Mouse (Mus musculus): ENCODE data around the gene Spata17. TPM values are rescaled to one million over a fixed set of nuclear protein-coding genes. Genes with fewer than 3 reads are reported as not detected.
"Not testable (repeated sequence)": the region's sequence is repeated elsewhere in the genome, so short reads cannot be mapped to it uniquely, and the experiment has no call there.

Gene Spata17
- polyA plus RNA-seq, 1 experiment from 2014 or later = 0.98 TPM

DNA sequence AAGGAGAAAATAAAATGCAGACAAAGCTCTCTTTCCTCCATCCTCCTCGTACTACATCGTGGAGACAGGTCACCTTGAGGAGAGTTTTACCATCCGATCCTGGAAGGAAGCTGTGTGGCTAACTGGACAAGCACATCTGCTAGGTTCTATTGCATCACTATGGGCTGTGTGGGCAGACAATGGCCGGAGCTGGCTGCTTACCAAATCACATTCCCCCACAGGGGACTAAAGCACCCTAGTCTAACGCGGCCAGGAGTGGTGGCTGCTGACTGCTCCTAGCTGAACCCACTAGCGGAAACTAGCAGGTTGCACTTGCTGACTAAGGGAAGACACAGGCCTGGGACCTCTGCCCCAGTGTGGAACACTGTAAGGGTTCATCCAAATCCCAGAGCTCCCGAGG, 72.3 kb downstream of the Spata17 start:
- no peaks in the 10 kb centered on the region for H3K4me1 ChIP-seq (ENCODE audit: control insufficient read depth, insufficient read depth, low read length)
- H3K4me2 ChIP-seq (ENCODE audit: low read depth, low read length) = no peak overlapping the region
- ATAC-seq (replicated peaks; ENCODE audit: extremely low read depth, insufficient read depth, low FRiP score) = no peak
- WGBS = 56% methylated on average over 8 of the region's 8 CpGs
- H3K27ac ChIP-seq (ENCODE audit: low read length) = no peak overlapping the region
- H3K9ac ChIP-seq (ENCODE audit: low read length) = no peak overlapping the region
- no peaks in the 10 kb centered on the region for H3K36me3 ChIP-seq (ENCODE audit: control insufficient read depth, insufficient read depth)
- no peaks in the 10 kb centered on the region for H3K27me3 ChIP-seq (ENCODE audit: control insufficient read depth, insufficient read depth, low read length)
- H3K4me3 ChIP-seq (ENCODE audit: low read length) = no peak overlapping the region
- no peaks in the 10 kb centered on the region for H3K9me3 ChIP-seq (replicated peaks; ENCODE audit: control insufficient read depth, low read length)

DNA sequence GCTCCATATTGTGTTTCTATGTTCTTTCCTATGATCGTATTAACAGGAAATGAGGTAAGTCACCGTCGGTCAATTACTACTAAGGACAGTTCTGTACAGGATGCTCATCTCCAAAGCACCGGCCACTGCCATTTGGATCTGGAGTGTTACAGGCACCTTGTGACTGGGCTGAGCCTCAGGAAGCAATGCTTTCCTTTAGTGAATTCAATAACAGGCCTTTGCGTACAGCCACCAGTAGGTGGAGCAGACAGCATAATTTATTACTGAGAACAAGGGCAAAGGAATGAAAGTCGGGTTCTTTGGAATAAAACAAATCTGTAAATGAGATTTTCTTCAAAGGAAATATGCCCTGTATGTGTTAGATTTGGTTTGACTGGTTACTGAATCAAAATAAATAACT, 77.8 kb downstream of the Spata17 start:
- Histone ChIP-seq H3K4me2 (ENCODE audit: low read depth, low read length) (no peak overlapping the region), H3K27ac (ENCODE audit: low read length) (no peak overlapping the region), H3K36me3 (ENCODE audit: control insufficient read depth, insufficient read depth) (no peaks in the 10 kb centered on the region), H3K4me3 (ENCODE audit: low read length) (no peak overlapping the region), H3K4me1 (ENCODE audit: control insufficient read depth, insufficient read depth, low read length) (no peaks in the 10 kb centered on the region; the same call in 1 of the 2 replicates), H3K9ac (ENCODE audit: low read length) (no peak overlapping the region), H3K27me3 (ENCODE audit: control insufficient read depth, insufficient read depth, low read length) (no peaks in the 10 kb centered on the region), H3K9me3 (replicated peaks; ENCODE audit: control insufficient read depth, low read length) (no peaks in the 10 kb centered on the region)
- 33% methylated on average over 6 of the region's 6 CpGs for WGBS
- ATAC-seq (replicated peaks; ENCODE audit: extremely low read depth, insufficient read depth, low FRiP score) = no peak

DNA sequence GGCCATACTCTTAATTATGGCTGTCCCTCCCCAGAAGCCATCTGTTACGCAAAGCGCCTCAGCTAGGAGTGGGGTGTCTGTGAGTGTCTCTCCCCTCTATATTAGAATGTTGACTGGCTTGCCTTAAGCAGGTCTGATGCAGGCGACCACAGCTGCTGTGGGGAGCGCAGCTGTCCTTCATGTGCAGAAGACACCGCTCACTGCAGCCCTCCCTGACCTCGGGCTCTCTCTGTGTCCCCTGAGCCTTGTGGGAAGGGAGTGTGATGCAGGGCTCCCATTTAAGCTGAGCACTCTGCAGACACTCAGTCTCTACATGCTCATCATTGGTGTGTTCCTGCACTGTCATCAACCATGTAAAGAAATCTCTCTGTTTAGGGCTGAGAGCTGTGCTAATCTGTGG, 79.4 kb downstream of the Spata17 start:
- no peak for ATAC-seq (replicated peaks; ENCODE audit: extremely low read depth, insufficient read depth, low FRiP score)
- no peak overlapping the region for H3K9ac ChIP-seq (ENCODE audit: low read length)
- no peaks in the 10 kb centered on the region; the same call in 1 of the 2 replicates for H3K4me1 ChIP-seq (ENCODE audit: control insufficient read depth, insufficient read depth, low read length)
- H3K27ac ChIP-seq (ENCODE audit: low read length) = no peak overlapping the region
- 80% methylated on average over 6 of the region's 6 CpGs for WGBS
- H3K27me3 ChIP-seq (ENCODE audit: control insufficient read depth, insufficient read depth, low read length) = no peaks in the 10 kb centered on the region
- H3K4me2 ChIP-seq (ENCODE audit: low read depth, low read length) = no peak overlapping the region
- H3K9me3 ChIP-seq (replicated peaks; ENCODE audit: control insufficient read depth, low read length) = no peaks in the 10 kb centered on the region
- H3K4me3 ChIP-seq (ENCODE audit: low read length) = no peak overlapping the region
- no peaks in the 10 kb centered on the region for H3K36me3 ChIP-seq (ENCODE audit: control insufficient read depth, insufficient read depth)

DNA sequence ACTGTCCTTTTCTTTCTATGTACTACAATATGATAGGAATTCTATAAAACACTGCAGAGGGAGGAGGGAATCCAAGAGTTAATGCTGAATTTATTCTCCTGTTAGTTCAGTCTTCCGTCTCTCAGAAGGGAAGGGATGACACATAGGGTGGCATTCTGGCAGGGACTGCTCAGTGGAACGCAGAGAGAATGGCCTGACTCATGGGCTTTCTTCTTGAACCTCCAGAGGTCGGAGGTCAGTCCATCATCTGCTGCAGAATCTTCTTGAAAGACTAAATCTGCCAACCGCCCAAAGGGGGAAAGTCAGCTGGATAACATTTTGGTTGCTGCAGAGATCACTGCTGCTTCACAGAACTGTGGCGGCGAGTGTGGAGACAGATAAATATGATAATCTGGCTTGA, 81.4 kb downstream of the Spata17 start:
- Histone ChIP-seq H3K9me3 (replicated peaks; ENCODE audit: control insufficient read depth, low read length) (no peaks in the 10 kb centered on the region), H3K4me3 (ENCODE audit: low read length) (no peak overlapping the region), H3K4me2 (ENCODE audit: low read depth, low read length) (no peak overlapping the region), H3K9ac (ENCODE audit: low read length) (no peak overlapping the region), H3K36me3 (ENCODE audit: control insufficient read depth, insufficient read depth) (no peaks in the 10 kb centered on the region), H3K27ac (ENCODE audit: low read length) (no peak overlapping the region), H3K27me3 (ENCODE audit: control insufficient read depth, insufficient read depth, low read length) (no peaks in the 10 kb centered on the region), H3K4me1 (ENCODE audit: control insufficient read depth, insufficient read depth, low read length) (no peaks in the 10 kb centered on the region; the same call in 1 of the 2 replicates)
- ATAC-seq (replicated peaks; ENCODE audit: extremely low read depth, insufficient read depth, low FRiP score) = no peak
- WGBS = 78% methylated on average over 6 of the region's 6 CpGs

DNA sequence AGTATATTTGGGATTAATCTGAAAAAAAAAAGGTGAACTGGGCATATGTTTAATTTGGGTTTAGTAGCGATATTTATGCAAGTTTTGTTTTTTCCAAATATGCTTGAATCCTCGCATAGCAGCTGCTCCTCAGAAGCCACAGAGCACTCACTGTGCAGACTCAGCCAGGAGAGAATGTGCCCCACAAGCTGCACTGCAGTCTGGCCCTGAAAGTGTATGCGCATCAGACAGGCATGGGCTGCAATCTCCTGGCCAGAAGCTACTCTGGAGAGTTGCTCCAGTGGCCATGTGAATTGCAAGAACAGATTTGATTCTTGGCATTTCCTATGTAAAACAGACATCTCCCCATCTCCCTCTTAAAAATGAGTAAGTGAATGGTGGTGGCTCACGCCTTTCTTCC, 82.9 kb downstream of the Spata17 start:
- ATAC-seq (replicated peaks; ENCODE audit: extremely low read depth, insufficient read depth, low FRiP score) = no peak
- H3K27me3 ChIP-seq (ENCODE audit: control insufficient read depth, insufficient read depth, low read length) = no peaks in the 10 kb centered on the region
- no peak overlapping the region for H3K4me2 ChIP-seq (ENCODE audit: low read depth, low read length)

DNA sequence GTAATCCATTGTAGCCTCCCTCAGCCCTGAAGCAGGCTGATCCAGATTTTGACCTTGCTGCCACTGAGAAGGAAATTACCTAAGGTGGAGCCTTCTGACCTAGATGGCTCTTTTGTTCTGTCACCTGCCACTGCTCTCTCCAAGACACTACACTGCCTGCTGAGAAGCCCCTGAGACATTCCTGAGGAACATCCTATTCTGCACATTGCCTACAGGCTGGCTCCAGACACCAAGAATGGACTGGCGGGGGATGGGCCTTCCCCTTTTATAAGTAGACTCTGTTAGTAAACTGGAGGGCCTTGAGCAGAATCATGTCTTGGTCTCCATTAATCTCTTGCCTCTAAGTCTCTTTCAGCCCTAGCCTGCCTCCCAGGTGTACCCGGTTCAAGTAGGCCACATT, 87.7 kb downstream of the Spata17 start:
- not testable (repeated sequence) for H3K36me3 ChIP-seq (ENCODE audit: control insufficient read depth, insufficient read depth); H3K4me1 ChIP-seq (ENCODE audit: control insufficient read depth, insufficient read depth, low read length); H3K9me3 ChIP-seq (replicated peaks; ENCODE audit: control insufficient read depth, low read length); H3K4me3 ChIP-seq (ENCODE audit: low read length); ATAC-seq (replicated peaks; ENCODE audit: extremely low read depth, insufficient read depth, low FRiP score); H3K27ac ChIP-seq (ENCODE audit: low read length); H3K4me2 ChIP-seq (ENCODE audit: low read depth, low read length); H3K27me3 ChIP-seq (ENCODE audit: control insufficient read depth, insufficient read depth, low read length); H3K9ac ChIP-seq (ENCODE audit: low read length)
- WGBS = 90% methylated on average over 2 of the region's 2 CpGs

More for the DNA sequence above, 82.9 kb downstream of the Spata17 start:
- no peaks in the 10 kb centered on the region for H3K9me3 ChIP-seq (replicated peaks; ENCODE audit: control insufficient read depth, low read length)
- no peak overlapping the region for H3K4me3 ChIP-seq (ENCODE audit: low read length)
- no peak overlapping the region for H3K9ac ChIP-seq (ENCODE audit: low read length)
- no peak overlapping the region for H3K27ac ChIP-seq (ENCODE audit: low read length)
- 91% methylated on average over 4 of the region's 4 CpGs for WGBS
- H3K36me3 ChIP-seq (ENCODE audit: control insufficient read depth, insufficient read depth) = no peaks in the 10 kb centered on the region
- H3K4me1 ChIP-seq (ENCODE audit: control insufficient read depth, insufficient read depth, low read length) = no peaks in the 10 kb centered on the region; the same call in 1 of the 2 replicates

DNA sequence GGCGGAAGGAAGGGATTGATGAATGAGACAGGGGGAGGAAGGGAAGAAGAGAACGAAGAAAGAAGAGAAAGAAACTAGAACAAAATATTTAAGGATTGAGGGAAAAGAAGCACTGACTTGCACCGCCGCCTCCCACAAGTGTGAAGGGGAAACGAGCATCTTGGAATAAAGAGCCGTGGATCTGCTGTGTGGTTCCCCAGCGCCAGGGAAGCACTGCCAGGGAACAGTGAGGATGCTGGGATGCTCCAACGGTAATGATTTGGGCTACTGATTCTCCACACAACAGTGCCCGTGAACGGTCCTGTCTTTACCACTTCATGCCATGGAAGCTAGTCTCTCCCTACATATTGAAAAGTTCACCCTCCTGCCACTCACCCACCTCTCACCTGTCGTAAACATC, 89.5 kb downstream of the Spata17 start:
- H3K4me1 ChIP-seq (ENCODE audit: control insufficient read depth, insufficient read depth, low read length) = peaks cover 8% of the 10 kb centered on the region; the same call in 1 of the 2 replicates
- no peak overlapping the region for H3K9ac ChIP-seq (ENCODE audit: low read length)
- no peak overlapping the region for H3K4me3 ChIP-seq (ENCODE audit: low read length)
- H3K27me3 ChIP-seq (ENCODE audit: control insufficient read depth, insufficient read depth, low read length) = no peaks in the 10 kb centered on the region
- WGBS = 60% methylated on average over 11 of the region's 11 CpGs
- ATAC-seq (replicated peaks; ENCODE audit: extremely low read depth, insufficient read depth, low FRiP score) = no peak
- H3K27ac ChIP-seq (ENCODE audit: low read length) = no peak overlapping the region
- no peaks in the 10 kb centered on the region for H3K36me3 ChIP-seq (ENCODE audit: control insufficient read depth, insufficient read depth)
- no peak overlapping the region for H3K4me2 ChIP-seq (ENCODE audit: low read depth, low read length)
- H3K9me3 ChIP-seq (replicated peaks; ENCODE audit: control insufficient read depth, low read length) = no peaks in the 10 kb centered on the region

DNA sequence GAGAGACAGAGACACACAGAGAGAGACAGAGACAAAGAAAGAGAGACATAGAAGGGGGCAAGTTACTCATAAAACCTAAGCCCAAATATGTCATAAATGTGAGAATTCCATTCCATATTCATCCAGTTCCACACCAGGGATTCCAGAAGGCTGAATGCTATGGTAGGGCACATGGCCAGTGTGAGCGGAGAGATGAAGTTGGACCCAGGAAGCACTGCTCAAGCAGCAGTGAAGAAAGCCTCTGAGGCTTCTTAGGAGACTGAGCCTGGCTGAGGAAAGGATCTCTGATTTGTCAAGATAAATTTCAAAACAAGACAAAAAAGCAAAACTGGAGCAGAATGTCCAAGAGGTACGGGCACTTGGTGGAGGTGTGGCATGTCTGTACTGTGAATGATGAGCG, 90.3 kb downstream of the Spata17 start:
- Histone ChIP-seq H3K27ac (ENCODE audit: low read length) (no peak overlapping the region), H3K27me3 (ENCODE audit: control insufficient read depth, insufficient read depth, low read length) (no peaks in the 10 kb centered on the region), H3K4me3 (ENCODE audit: low read length) (no peak overlapping the region), H3K9ac (ENCODE audit: low read length) (no peak overlapping the region), H3K4me2 (ENCODE audit: low read depth, low read length) (no peak overlapping the region), H3K4me1 (ENCODE audit: control insufficient read depth, insufficient read depth, low read length) (peaks cover 8% of the 10 kb centered on the region; the same call in 1 of the 2 replicates), H3K36me3 (ENCODE audit: control insufficient read depth, insufficient read depth) (no peaks in the 10 kb centered on the region), H3K9me3 (replicated peaks; ENCODE audit: control insufficient read depth, low read length) (no peaks in the 10 kb centered on the region)
- WGBS = 70% methylated on average over 3 of the region's 3 CpGs
- ATAC-seq (replicated peaks; ENCODE audit: extremely low read depth, insufficient read depth, low FRiP score) = no peak

DNA sequence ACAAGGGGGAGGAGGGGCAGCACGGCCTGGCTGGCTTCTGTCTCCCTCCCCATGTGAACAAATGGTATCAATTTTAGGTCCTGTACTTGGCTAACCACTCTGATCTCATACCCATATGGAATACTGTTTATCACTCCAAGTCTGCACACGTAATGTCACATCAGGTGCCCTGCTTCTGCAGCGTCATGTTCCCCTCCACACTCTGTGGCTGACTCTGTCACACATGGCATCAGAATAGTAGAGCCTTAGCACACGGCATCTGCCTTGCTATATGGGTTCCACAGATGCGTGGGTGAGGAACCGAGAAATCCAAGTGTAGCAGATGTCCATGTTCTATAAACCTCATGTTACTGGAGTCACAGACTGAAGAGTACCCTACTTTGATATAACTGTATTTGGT, 96.0 kb downstream of the Spata17 start:
- no peak for ATAC-seq (replicated peaks; ENCODE audit: extremely low read depth, insufficient read depth, low FRiP score)
- H3K36me3 ChIP-seq (ENCODE audit: control insufficient read depth, insufficient read depth) = no peaks in the 10 kb centered on the region
- 93% methylated on average over 6 of the region's 6 CpGs for WGBS

More for the DNA sequence above, 96.0 kb downstream of the Spata17 start:
- Histone ChIP-seq H3K27me3 (ENCODE audit: control insufficient read depth, insufficient read depth, low read length) (no peaks in the 10 kb centered on the region), H3K4me1 (ENCODE audit: control insufficient read depth, insufficient read depth, low read length) (peaks cover 13% of the 10 kb centered on the region), H3K4me2 (ENCODE audit: low read depth, low read length) (no peak overlapping the region), H3K4me3 (ENCODE audit: low read length) (no peak overlapping the region), H3K9ac (ENCODE audit: low read length) (no peak overlapping the region), H3K9me3 (replicated peaks; ENCODE audit: control insufficient read depth, low read length) (no peaks in the 10 kb centered on the region), H3K27ac (ENCODE audit: low read length) (no peak overlapping the region)
